Mouse (Mus musculus): ENCODE data around the gene Hrct1.

DNA sequence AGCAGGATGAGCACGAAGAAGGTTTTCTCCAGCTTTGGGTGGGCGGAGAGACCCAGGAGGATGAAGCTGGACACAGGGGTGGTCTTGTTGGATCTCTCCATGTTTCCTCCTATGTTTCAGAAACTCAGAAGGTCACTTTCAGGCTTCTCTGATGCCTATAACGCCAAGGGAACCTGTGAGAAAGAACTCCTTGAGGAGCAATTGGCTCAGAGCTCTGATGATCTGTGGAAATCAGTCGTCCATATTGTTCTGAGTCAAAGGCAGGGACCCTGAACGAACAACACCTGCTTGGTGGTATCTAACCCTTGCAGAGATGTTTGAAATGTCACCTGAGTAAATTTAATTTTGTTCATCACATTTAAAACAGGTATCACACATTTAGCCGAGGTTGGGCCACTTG, 43.9 kb downstream of the Hrct1 start, which contains the start of gene Olfr159:
- TF ChIP-seq CTCF (conservative IDR thresholded peaks at IDR 0.05 in 1 of 2, IDR thresholded peaks at IDR 0.05 in 1 of 2; ENCODE audit: low read depth in 2 of 2, low read length in 2 of 2) = no peak
- no peak for TF ChIP-seq TCF12 (IDR thresholded peaks at IDR 0.05; ENCODE audit: low read depth, low read length)

Data from CH12.LX (cell line).